Mouse (Mus musculus) embryonic facial prominence, embryonic 10.5 days (tissue): ENCODE results near the gene Nup210l. TPM values are rescaled to one million over a fixed set of nuclear protein-coding genes. Genes with fewer than 3 reads are reported as not detected.

Experiments
- DNase-seq: peaks from one replicate; pipeline ENCODE4 v3.0.0-alpha.2; 2017; ENCODE audit warnings: low spot score
- H3K27ac ChIP-seq: fragments of 300-500 bp; sonication (generic); replicated peaks from 2 replicates; pipeline ENCODE4 v1.5.1; 2016; ENCODE audit warnings: mild to moderate bottlenecking
- H3K27me3 ChIP-seq: fragments of 300-500 bp; sonication (generic); replicated peaks from 2 replicates; pipeline ENCODE4 v1.6.1; 2016; ENCODE audit warnings: low read depth, mild to moderate bottlenecking; ENCODE audit not compliant: poor library complexity, severe bottlenecking
- H3K36me3 ChIP-seq: fragments of 300-500 bp; sonication (generic); replicated peaks from 2 replicates; pipeline ENCODE4 v1.6.1; 2016; ENCODE audit warnings: mild to moderate bottlenecking, moderate library complexity
- H3K4me1 ChIP-seq: fragments of 300-500 bp; sonication (generic); 2 replicates; pipeline ENCODE4 v1.6.1; 2016
- H3K4me3 ChIP-seq: fragments of 300-500 bp; sonication (generic); 2 replicates; pipeline ENCODE4 v1.5.1; 2016; ENCODE audit warnings: mild to moderate bottlenecking, moderate library complexity
- H3K9me3 ChIP-seq: fragments of 300-500 bp; sonication (generic); 2 replicates; pipeline ENCODE4 v1.6.1; 2016; ENCODE audit warnings: mild to moderate bottlenecking
- WGBS: fragments of 180-500 bp; shearing (Covaris S2); methylation state at CpG from one replicate; pipeline ENCODE4 v1.1.7; 2016; 5-methylcytosine and 5-hydroxymethylcytosine counted together
- polyA plus RNA-seq: library from polyadenylated mRNA; unstranded; fragments of >200 nt; fragmentation: Nextera tagmentation; extraction: Ambion mirVana; gene quantifications from 2 replicates; pipeline ENCODE4 v1.2.1, GENCODE M21; 2016

Nup210l gene
- polyA plus RNA-seq, 1 experiment from 2014 or later, result 0.59 TPM

- Histone ChIP-seq H3K4me3 (peak overlapping the region; percentile 91), H3K4me1 (peaks cover 69% of the 10 kb centered on the region), H3K36me3 (peaks cover 41% of the 10 kb centered on the region), H3K9me3 (no peaks in the 10 kb centered on the region), H3K27me3 (no peaks in the 10 kb centered on the region), H3K27ac (peak overlapping the region; percentile 91)
- WGBS, result 2% methylated on average over 6 of the region's 6 CpGs
- DNase-seq, result no peak
These were observed 23.5 kb upstream of the Nup210l start for GRCm38 (mm10) chr3:90080498-90080863.

GRCm38 (mm10) chr3:90081365-90082240 is 22.3 kb upstream of the Nup210l start:
- H3K36me3 ChIP-seq, result peaks cover 53% of the 10 kb centered on the region
- H3K27me3 ChIP-seq, result no peaks in the 10 kb centered on the region
- H3K4me1 ChIP-seq, result peaks cover 69% of the 10 kb centered on the region
- H3K4me3 ChIP-seq, result peak overlapping the region; percentile 91
- H3K9me3 ChIP-seq, result no peaks in the 10 kb centered on the region
- no peak overlapping the region for H3K27ac ChIP-seq
- 84% methylated on average over 5 of the region's 5 CpGs for WGBS
- DNase-seq, result no peak

- Histone ChIP-seq H3K9me3 (no peaks in the 10 kb centered on the region), H3K36me3 (peaks cover 67% of the 10 kb centered on the region), H3K27ac (peak overlapping the region; percentile 7; the same call in 1 of the 2 replicates), H3K4me3 (peak overlapping the region; percentile 30), H3K27me3 (no peaks in the 10 kb centered on the region), H3K4me1 (peaks cover 55% of the 10 kb centered on the region)
- 78% methylated on average over 5 of the region's 5 CpGs for WGBS
- no peak for DNase-seq
These were observed 20.9 kb upstream of the Nup210l start for GRCm38 (mm10) chr3:90083034-90083433.

- no peaks in the 10 kb centered on the region for H3K27me3 ChIP-seq
- H3K9me3 ChIP-seq, result no peaks in the 10 kb centered on the region
- 65% methylated on average over 3 of the region's 3 CpGs for WGBS
- H3K36me3 ChIP-seq, result peaks cover 75% of the 10 kb centered on the region
- peak overlapping the region; percentile 35; the same call in 1 of the 2 replicates for H3K27ac ChIP-seq
- H3K4me1 ChIP-seq, result peaks cover 50% of the 10 kb centered on the region
- DNase-seq, result no peak
- peak overlapping the region; percentile 30 for H3K4me3 ChIP-seq
These were observed 20.1 kb upstream of the Nup210l start for GRCm38 (mm10) chr3:90083698-90084324.

- 87% methylated on average over 4 of the region's 4 CpGs for WGBS
- H3K27me3 ChIP-seq, result no peaks in the 10 kb centered on the region
- no peak overlapping the region for H3K4me3 ChIP-seq
- DNase-seq, result no peak
- H3K27ac ChIP-seq, result no peak overlapping the region
- no peaks in the 10 kb centered on the region for H3K9me3 ChIP-seq
- H3K36me3 ChIP-seq, result peaks cover 85% of the 10 kb centered on the region
- peaks cover 47% of the 10 kb centered on the region for H3K4me1 ChIP-seq
These were observed 19.1 kb upstream of the Nup210l start for GRCm38 (mm10) chr3:90084790-90085189.

- Histone ChIP-seq H3K27me3 (no peaks in the 10 kb centered on the region), H3K4me3 (no peak overlapping the region), H3K27ac (no peak overlapping the region), H3K36me3 (peaks cover 89% of the 10 kb centered on the region), H3K9me3 (no peaks in the 10 kb centered on the region), H3K4me1 (peaks cover 46% of the 10 kb centered on the region)
- DNase-seq, result no peak
- WGBS, result 90% methylated on average over 6 of the region's 6 CpGs
These were observed 18.7 kb upstream of the Nup210l start for GRCm38 (mm10) chr3:90085281-90085680.

GRCm38 (mm10) chr3:90086068-90086467 is 17.9 kb upstream of the Nup210l start:
- no peak for DNase-seq
- no peak overlapping the region for H3K4me3 ChIP-seq
- H3K36me3 ChIP-seq, result peaks cover 97% of the 10 kb centered on the region
- no peaks in the 10 kb centered on the region for H3K9me3 ChIP-seq
- no peaks in the 10 kb centered on the region for H3K27me3 ChIP-seq
- H3K4me1 ChIP-seq, result peaks cover 40% of the 10 kb centered on the region
- no peak overlapping the region for H3K27ac ChIP-seq
- WGBS, result 92% methylated on average over 5 of the region's 5 CpGs

- no peaks in the 10 kb centered on the region for H3K9me3 ChIP-seq
- no peak overlapping the region for H3K4me3 ChIP-seq
- WGBS, result 95% methylated on average over 2 of the region's 2 CpGs
- no peak overlapping the region for H3K27ac ChIP-seq
- no peaks in the 10 kb centered on the region for H3K27me3 ChIP-seq
- H3K36me3 ChIP-seq, result peaks cover 98% of the 10 kb centered on the region
- DNase-seq, result no peak
- peaks cover 16% of the 10 kb centered on the region for H3K4me1 ChIP-seq
These were observed 15.3 kb upstream of the Nup210l start for GRCm38 (mm10) chr3:90088617-90089016.

- H3K27me3 ChIP-seq, result no peaks in the 10 kb centered on the region
- H3K36me3 ChIP-seq, result peaks cover 100% of the 10 kb centered on the region
- no peak for DNase-seq
- H3K4me3 ChIP-seq, result no peak overlapping the region
- no peaks in the 10 kb centered on the region for H3K4me1 ChIP-seq
- 88% methylated on average over 6 of the region's 6 CpGs for WGBS
- no peak overlapping the region for H3K27ac ChIP-seq
- no peaks in the 10 kb centered on the region for H3K9me3 ChIP-seq
These were observed 13.0 kb upstream of the Nup210l start for GRCm38 (mm10) chr3:90090892-90091291.

GRCm38 (mm10) chr3:90094453-90094852 is 9.5 kb upstream of the Nup210l start:
- Histone ChIP-seq H3K9me3 (no peaks in the 10 kb centered on the region), H3K4me3 (no peak overlapping the region), H3K27ac (no peak overlapping the region), H3K4me1 (no peaks in the 10 kb centered on the region), H3K36me3 (peaks cover 100% of the 10 kb centered on the region), H3K27me3 (no peaks in the 10 kb centered on the region)
- WGBS, result 92% methylated on average over 3 of the region's 3 CpGs
- DNase-seq, result no peak

- Histone ChIP-seq H3K9me3 (no peaks in the 10 kb centered on the region), H3K4me3 (no peak overlapping the region), H3K4me1 (no peaks in the 10 kb centered on the region), H3K27ac (no peak overlapping the region), H3K36me3 (peaks cover 96% of the 10 kb centered on the region), H3K27me3 (no peaks in the 10 kb centered on the region)
- 92% methylated on average over 5 of the region's 5 CpGs for WGBS
- no peak for DNase-seq
These were observed 6.0 kb upstream of the Nup210l start for GRCm38 (mm10) chr3:90097928-90098327.

GRCm38 (mm10) chr3:90101010-90101409 is 2.9 kb upstream of the Nup210l start:
- Histone ChIP-seq H3K9me3 (no peaks in the 10 kb centered on the region), H3K4me1 (no peaks in the 10 kb centered on the region), H3K27ac (no peak overlapping the region), H3K36me3 (peaks cover 74% of the 10 kb centered on the region), H3K4me3 (no peak overlapping the region), H3K27me3 (no peaks in the 10 kb centered on the region)
- DNase-seq, result no peak
- 93% methylated on average over 3 of the region's 3 CpGs for WGBS

GRCm38 (mm10) chr3:90101673-90102072 is 2.3 kb upstream of the Nup210l start:
- Histone ChIP-seq H3K4me1 (no peaks in the 10 kb centered on the region), H3K27ac (no peak overlapping the region), H3K4me3 (no peak overlapping the region), H3K27me3 (no peaks in the 10 kb centered on the region), H3K36me3 (peaks cover 68% of the 10 kb centered on the region), H3K9me3 (no peaks in the 10 kb centered on the region)
- 97% methylated on average over 2 of the region's 2 CpGs for WGBS
- no peak for DNase-seq
